Mouse (Mus musculus) stomach, embryonic 15.5 days (tissue): ENCODE measurements at regions not wholly inside any gene's neighbourhood (a gene's known extent, or its start where the extent isn't known, plus 50 kb on each side); places are given as distances from the start of the nearest gene placed in this dataset.

Experiments
- ATAC-seq: fragments of 200-750 bp; cut with Nextera tagmentation; 2 replicates; pipeline ENCODE4 v1.8.0; 2017; ENCODE audit warnings: low read depth, moderate number of reproducible peaks, moderate TSS enrichment; ENCODE audit not compliant: insufficient read depth, low FRiP score
- H3K27ac ChIP-seq: fragments of 300-500 bp; sonication (generic); 2 replicates; pipeline ENCODE4 v1.5.1; 2015; ENCODE audit warnings: mild to moderate bottlenecking, inconsistent platforms
- H3K27me3 ChIP-seq: fragments of 300-500 bp; sonication (generic); replicated peaks from 2 replicates; pipeline ENCODE4 v1.6.1; 2015; ENCODE audit warnings: inconsistent platforms
- H3K36me3 ChIP-seq: fragments of 300-500 bp; sonication (generic); 2 replicates; pipeline ENCODE4 v1.6.1; 2015; ENCODE audit warnings: inconsistent platforms
- H3K4me1 ChIP-seq: fragments of 300-500 bp; sonication (generic); 2 replicates; pipeline ENCODE4 v1.6.1; 2015; ENCODE audit warnings: inconsistent platforms
- H3K4me2 ChIP-seq: fragments of 300-500 bp; sonication (generic); 2 replicates; pipeline ENCODE4 v1.6.1; 2015; ENCODE audit warnings: mild to moderate bottlenecking, inconsistent platforms
- H3K4me3 ChIP-seq: fragments of 300-500 bp; sonication (generic); replicated peaks from 2 replicates; pipeline ENCODE4 v1.5.1; 2015; ENCODE audit warnings: inconsistent platforms
- H3K9ac ChIP-seq: fragments of 300-500 bp; sonication (generic); 2 replicates; pipeline ENCODE4 v1.6.1; 2015; ENCODE audit warnings: inconsistent platforms
- H3K9me3 ChIP-seq: fragments of 300-500 bp; sonication (generic); 2 replicates; pipeline ENCODE4 v1.6.1; 2016; ENCODE audit warnings: inconsistent platforms
- WGBS: fragments of 180-500 bp; shearing (Covaris S2); methylation state at CpG from one replicate; pipeline ENCODE4 v1.1.7; 2015; 5-methylcytosine and 5-hydroxymethylcytosine counted together

GRCm38 (mm10) chr19:23044510-23045464, 96.2 kb upstream of the Klf9 start:
- H3K27me3 ChIP-seq = no peaks in the 10 kb centered on the region
- 62% methylated on average over 16 of the region's 16 CpGs for WGBS
- no peak for ATAC-seq

GRCm38 (mm10) chr19:23051456-23051855, 89.6 kb upstream of the Klf9 start:
- WGBS = 90% methylated on average over 4 of the region's 4 CpGs
- Histone ChIP-seq H3K9me3 (no peaks in the 10 kb centered on the region), H3K27ac (no peak overlapping the region), H3K4me3 (no peak overlapping the region), H3K4me1 (0 out of 2 replicates have a peak, but pooled peaks cover 5% of the 10 kb centered on the region), H3K9ac (no peak overlapping the region), H3K27me3 (no peaks in the 10 kb centered on the region), H3K4me2 (no peak overlapping the region), H3K36me3 (no peaks in the 10 kb centered on the region)
- ATAC-seq = no peak

More at GRCm38 (mm10) chr19:23044510-23045464, 96.2 kb upstream of the Klf9 start:
- H3K27ac ChIP-seq = no peak overlapping the region
- H3K4me1 ChIP-seq = no peaks in the 10 kb centered on the region
- no peaks in the 10 kb centered on the region for H3K9me3 ChIP-seq
- H3K36me3 ChIP-seq = no peaks in the 10 kb centered on the region
- H3K4me3 ChIP-seq = no peak overlapping the region
- no peak overlapping the region for H3K9ac ChIP-seq
- H3K4me2 ChIP-seq = no peak overlapping the region

GRCm38 (mm10) chr19:23054440-23054839, 86.6 kb upstream of the Klf9 start:
- WGBS = 60% methylated on average over 4 of the region's 4 CpGs
- no peak overlapping the region for H3K27ac ChIP-seq
- no peaks in the 10 kb centered on the region for H3K36me3 ChIP-seq
- H3K4me3 ChIP-seq = no peak overlapping the region
- H3K4me1 ChIP-seq = peaks cover 21% of the 10 kb centered on the region; the same call in 1 of the 2 replicates
- no peaks in the 10 kb centered on the region for H3K27me3 ChIP-seq
- H3K9ac ChIP-seq = no peak overlapping the region
- H3K4me2 ChIP-seq = no peak overlapping the region
- no peaks in the 10 kb centered on the region for H3K9me3 ChIP-seq
- ATAC-seq = no peak

GRCm38 (mm10) chr19:23055916-23056805, 84.9 kb upstream of the Klf9 start:
- Histone ChIP-seq H3K9ac (no peak overlapping the region), H3K4me2 (peak overlapping the region; percentile 53), H3K27me3 (no peaks in the 10 kb centered on the region), H3K4me1 (peaks cover 23% of the 10 kb centered on the region; the same call in 1 of the 2 replicates), H3K27ac (peak overlapping the region; percentile 87), H3K4me3 (no peak overlapping the region), H3K36me3 (no peaks in the 10 kb centered on the region), H3K9me3 (no peaks in the 10 kb centered on the region)
- 78% methylated on average over 5 of the region's 5 CpGs for WGBS
- ATAC-seq = 0 out of 2 replicates have a peak, but pooled peaks have one; percentile 36

- H3K4me2 ChIP-seq = peak overlapping the region; percentile 53
- peaks cover 25% of the 10 kb centered on the region; the same call in 1 of the 2 replicates for H3K4me1 ChIP-seq
- H3K9me3 ChIP-seq = no peaks in the 10 kb centered on the region
- peak; percentile 82 for ATAC-seq
- H3K36me3 ChIP-seq = no peaks in the 10 kb centered on the region
- peak overlapping the region; percentile 26 for H3K4me3 ChIP-seq
- 1% methylated on average over 31 of the region's 32 CpGs for WGBS
- H3K27ac ChIP-seq = peak overlapping the region; percentile 87
- H3K27me3 ChIP-seq = no peaks in the 10 kb centered on the region
- H3K9ac ChIP-seq = no peak overlapping the region
Observed at GRCm38 (mm10) chr19:23056851-23057707, 83.9 kb upstream of the Klf9 start.

- Histone ChIP-seq H3K4me3 (peak overlapping the region; percentile 26; the same call in 1 of the 2 replicates), H3K36me3 (no peaks in the 10 kb centered on the region), H3K27ac (peak overlapping the region; percentile 87), H3K27me3 (no peaks in the 10 kb centered on the region), H3K9me3 (no peaks in the 10 kb centered on the region), H3K9ac (no peak overlapping the region), H3K4me2 (peak overlapping the region; percentile 53), H3K4me1 (peaks cover 25% of the 10 kb centered on the region; the same call in 1 of the 2 replicates)
- 34% methylated on average over 11 of the region's 11 CpGs for WGBS
- no peak for ATAC-seq
Observed at GRCm38 (mm10) chr19:23057739-23058501, 83.1 kb upstream of the Klf9 start.

GRCm38 (mm10) chr19:23058502-23058900, 82.5 kb upstream of the Klf9 start:
- Histone ChIP-seq H3K4me3 (no peak overlapping the region), H3K36me3 (no peaks in the 10 kb centered on the region), H3K4me2 (no peak overlapping the region), H3K9ac (no peak overlapping the region), H3K4me1 (peaks cover 25% of the 10 kb centered on the region; the same call in 1 of the 2 replicates), H3K27me3 (no peaks in the 10 kb centered on the region), H3K9me3 (no peaks in the 10 kb centered on the region), H3K27ac (peak overlapping the region; percentile 87)
- no peak for ATAC-seq
- 37% methylated on average over 4 of the region's 4 CpGs for WGBS

GRCm38 (mm10) chr19:23061081-23061640, 79.9 kb upstream of the Klf9 start:
- Histone ChIP-seq H3K9ac (no peak overlapping the region), H3K4me2 (no peak overlapping the region), H3K4me3 (no peak overlapping the region), H3K36me3 (no peaks in the 10 kb centered on the region), H3K27me3 (no peaks in the 10 kb centered on the region), H3K27ac (no peak overlapping the region), H3K9me3 (no peaks in the 10 kb centered on the region), H3K4me1 (peaks cover 23% of the 10 kb centered on the region; the same call in 1 of the 2 replicates)
- ATAC-seq = no peak
- WGBS = 30% methylated on average over 9 of the region's 9 CpGs

GRCm38 (mm10) chr19:23061906-23062305, 79.1 kb upstream of the Klf9 start:
- no peaks in the 10 kb centered on the region for H3K9me3 ChIP-seq
- peaks cover 20% of the 10 kb centered on the region; the same call in 1 of the 2 replicates for H3K4me1 ChIP-seq
- ATAC-seq = no peak
- 31% methylated on average over 2 of the region's 2 CpGs for WGBS
- no peaks in the 10 kb centered on the region for H3K36me3 ChIP-seq
- no peak overlapping the region for H3K27ac ChIP-seq
- no peak overlapping the region for H3K4me3 ChIP-seq
- no peak overlapping the region for H3K9ac ChIP-seq
- H3K4me2 ChIP-seq = no peak overlapping the region
- no peaks in the 10 kb centered on the region for H3K27me3 ChIP-seq

GRCm38 (mm10) chr19:23062851-23063250, 78.2 kb upstream of the Klf9 start:
- H3K9me3 ChIP-seq = no peaks in the 10 kb centered on the region
- H3K9ac ChIP-seq = no peak overlapping the region
- no peak overlapping the region for H3K4me2 ChIP-seq
- H3K27me3 ChIP-seq = no peaks in the 10 kb centered on the region
- H3K4me1 ChIP-seq = peaks cover 11% of the 10 kb centered on the region; the same call in 1 of the 2 replicates
- H3K4me3 ChIP-seq = no peak overlapping the region
- no peak for ATAC-seq
- no peak overlapping the region for H3K27ac ChIP-seq
- no peaks in the 10 kb centered on the region for H3K36me3 ChIP-seq
- 73% methylated on average over 5 of the region's 5 CpGs for WGBS
